Mouse (Mus musculus) spleen, adult 2 months (tissue): ENCODE measurements around the gene Tmem37. TPM values are rescaled to one million over a fixed set of nuclear protein-coding genes. Genes with fewer than 3 reads are reported as not detected.

Experiments used
- DNase-seq, 2 experiments: peaks; one replicate each; pipeline versions ENCODE4 v3.0.0 to v3.0.0-alpha.2; 2012 to 2021; ENCODE audit warnings: low spot score in 2 of 2, low read depth in 1 of 2
- H3K27ac ChIP-seq: fragments of 200-500 bp; 2 replicates; pipeline ENCODE4 v1.5.1; 2012; ENCODE audit warnings: low read length, inconsistent platforms; ENCODE audit not compliant: insufficient read depth
- H3K27me3 ChIP-seq: fragments of 200-500 bp; 2 replicates; pipeline ENCODE4 v1.6.1; 2012; ENCODE audit warnings: mild to moderate bottlenecking, moderate library complexity, low read length, inconsistent platforms; ENCODE audit not compliant: control insufficient read depth, insufficient read depth
- H3K36me3 ChIP-seq: fragments of 200-500 bp; 2 replicates; pipeline ENCODE4 v1.6.1; 2012; ENCODE audit warnings: mild to moderate bottlenecking, low read length, inconsistent platforms; ENCODE audit not compliant: control insufficient read depth, insufficient read depth
- H3K4me1 ChIP-seq: fragments of 200-500 bp; 2 replicates; pipeline ENCODE4 v1.6.1; 2011; ENCODE audit warnings: inconsistent platforms; ENCODE audit not compliant: control insufficient read depth, insufficient read depth, insufficient read length
- H3K4me3 ChIP-seq: fragments of 200-500 bp; 2 replicates; pipeline ENCODE4 v1.5.1; 2011; ENCODE audit warnings: mild to moderate bottlenecking, inconsistent platforms; ENCODE audit not compliant: insufficient read depth, insufficient read length; ENCODE audit errors: extremely low read depth
- CTCF ChIP-seq: fragments of 200-500 bp; IDR thresholded peaks from 2 replicates; pipeline ENCODE4 v1.5.1; 2011; ENCODE audit warnings: mild to moderate bottlenecking, inconsistent platforms; ENCODE audit not compliant: insufficient read depth, insufficient read length, insufficient replicate concordance; ENCODE audit errors: extremely low read depth
- POLR2A ChIP-seq: fragments of 200-500 bp; IDR thresholded peaks from 2 replicates; pipeline ENCODE4 v1.6.1; 2011; ENCODE audit warnings: low read depth, low read length, inconsistent platforms
- WGBS: fragments of 180-500 bp; shearing (Covaris S2); methylation state at CpG from one replicate; pipeline ENCODE4 v1.1.7; 2018; 5-methylcytosine and 5-hydroxymethylcytosine counted together
- polyA plus RNA-seq: library from polyadenylated mRNA; depleted of rRNA; stranded (reverse); fragments of >200 nt; gene quantifications from 2 replicates; pipeline ENCODE4 v1.2.3, GENCODE M21; 2012

The Tmem37 gene
- polyA plus RNA-seq, 1 experiment, result 17.3 TPM

DNA sequence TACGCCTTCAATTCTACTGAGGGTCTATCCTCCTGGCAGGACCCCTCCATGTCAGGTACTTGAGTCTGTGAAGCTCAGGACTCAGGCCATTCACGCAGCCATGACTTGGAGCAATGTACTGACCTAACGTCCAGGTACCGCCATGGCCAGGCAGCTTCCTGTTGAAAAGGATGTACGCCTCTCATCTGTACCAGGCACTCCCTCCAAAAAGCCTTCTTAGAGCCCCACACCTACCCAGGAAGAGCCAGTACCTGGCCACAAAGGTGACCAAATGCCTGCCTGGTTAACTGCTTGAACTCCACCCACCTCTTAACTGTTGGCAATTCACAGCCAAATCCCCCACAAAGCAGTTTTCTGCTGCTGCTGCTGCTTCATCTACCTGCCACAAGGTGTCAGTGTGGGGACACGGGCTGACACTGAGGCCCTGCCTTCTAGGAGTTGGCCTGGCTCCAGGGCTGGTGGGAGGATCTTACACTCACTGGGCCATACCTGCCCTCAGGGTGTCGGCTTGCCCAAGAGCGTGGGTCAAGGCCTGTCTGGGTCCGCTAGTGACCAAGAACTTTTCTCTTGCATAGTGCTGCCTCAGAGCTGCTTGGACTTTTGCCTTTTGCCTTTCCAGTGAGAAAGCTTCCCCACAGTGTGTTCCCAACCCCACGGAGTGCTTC lies 40.9 kb downstream of the Tmem37 start:
- Histone ChIP-seq H3K4me1 (no peaks in the 10 kb centered on the region), H3K4me3 (no peak overlapping the region), H3K27ac (no peak overlapping the region), H3K27me3 (no peaks in the 10 kb centered on the region), H3K36me3 (no peaks in the 10 kb centered on the region)
- TF ChIP-seq POLR2A (no peak), CTCF (peak; percentile 83; the same call in 1 of the 2 replicates)
- 38% methylated on average over 10 of the region's 10 CpGs for WGBS
- peak; percentile 31 to 34 for DNase-seq

- Histone ChIP-seq H3K4me3 (no peak overlapping the region), H3K27ac (no peak overlapping the region), H3K4me1 (no peaks in the 10 kb centered on the region), H3K36me3 (no peaks in the 10 kb centered on the region), H3K27me3 (no peaks in the 10 kb centered on the region)
- 83% methylated on average over 3 of the region's 3 CpGs for WGBS
- no peak for DNase-seq
- no peak for TF ChIP-seq POLR2A
- TF ChIP-seq CTCF, result no peak
Observed at GRCm38 (mm10) chr1:120030474-120030873, 43.4 kb downstream of the Tmem37 start.

GRCm38 (mm10) chr1:120027693-120028092 lies 46.2 kb downstream of the Tmem37 start:
- no peaks in the 10 kb centered on the region for H3K27me3 ChIP-seq
- no peaks in the 10 kb centered on the region for H3K4me1 ChIP-seq
- WGBS, result 51% methylated on average over 4 of the region's 4 CpGs
- no peak overlapping the region for H3K4me3 ChIP-seq
- DNase-seq, result no peak
- no peak overlapping the region for H3K27ac ChIP-seq
- H3K36me3 ChIP-seq, result no peaks in the 10 kb centered on the region
- TF ChIP-seq CTCF (no peak), POLR2A (no peak)

- DNase-seq, result no peak
- Histone ChIP-seq H3K36me3 (no peaks in the 10 kb centered on the region), H3K27ac (no peak overlapping the region), H3K27me3 (no peaks in the 10 kb centered on the region), H3K4me3 (no peak overlapping the region), H3K4me1 (no peaks in the 10 kb centered on the region)
- no peak for TF ChIP-seq CTCF
- no peak for TF ChIP-seq POLR2A
- WGBS, result 22% methylated on average over 2 of the region's 2 CpGs
Observed at GRCm38 (mm10) chr1:120025050-120025439, 48.8 kb downstream of the Tmem37 start.

DNA sequence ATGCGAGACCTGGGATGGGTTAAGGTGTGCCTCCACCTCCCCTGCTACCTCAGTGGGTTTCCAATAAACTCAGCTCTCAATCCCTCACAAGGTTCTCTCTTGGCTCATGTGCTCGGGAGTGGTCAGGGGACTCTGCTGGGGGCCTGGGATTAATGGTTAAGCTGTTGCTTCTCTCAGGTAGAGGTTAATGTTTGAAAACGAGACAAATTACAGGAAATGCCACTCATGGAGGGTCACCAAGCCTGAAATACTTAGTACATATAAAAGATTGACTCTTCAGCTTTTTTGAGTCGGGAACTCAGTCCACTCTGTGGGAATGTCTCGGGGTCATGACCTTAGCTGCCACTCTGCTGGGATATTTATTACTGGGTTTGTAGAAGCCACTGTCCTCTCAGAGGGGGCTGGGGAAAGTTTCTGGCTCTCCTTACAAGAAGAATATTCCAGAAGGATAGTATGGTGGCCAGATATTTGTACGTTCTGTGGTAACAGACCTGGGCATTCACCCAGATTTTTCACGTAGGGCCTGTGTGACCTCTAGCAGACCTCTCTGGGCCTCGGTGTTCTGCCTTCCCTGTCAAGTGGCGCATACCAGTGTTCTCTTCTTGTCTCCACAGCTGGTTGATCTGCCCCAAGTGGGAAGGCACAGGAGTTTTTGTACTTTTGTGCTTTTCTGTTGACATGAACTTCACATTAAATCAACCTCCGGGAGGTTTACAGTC lies 49.4 kb downstream of the Tmem37 start:
- 80% methylated on average over 10 of the region's 10 CpGs for WGBS
- no peak for DNase-seq
- no peak overlapping the region for H3K27ac ChIP-seq
- TF ChIP-seq POLR2A (no peak), CTCF (no peak)
- H3K4me3 ChIP-seq, result no peak overlapping the region
- H3K4me1 ChIP-seq, result no peaks in the 10 kb centered on the region
- no peaks in the 10 kb centered on the region for H3K36me3 ChIP-seq
- no peaks in the 10 kb centered on the region for H3K27me3 ChIP-seq

- Histone ChIP-seq H3K27me3 (no peaks in the 10 kb centered on the region), H3K36me3 (no peaks in the 10 kb centered on the region), H3K4me3 (no peak overlapping the region), H3K27ac (no peak overlapping the region), H3K4me1 (peaks cover 2% of the 10 kb centered on the region; the same call in 1 of the 2 replicates)
- TF ChIP-seq CTCF (no peak), POLR2A (no peak)
- 91% methylated on average over 17 of the region's 17 CpGs for WGBS
- no peak for DNase-seq
Observed at GRCm38 (mm10) chr1:120021951-120022350, 51.9 kb downstream of the Tmem37 start.

- no peak overlapping the region for H3K4me3 ChIP-seq
- H3K27ac ChIP-seq, result no peak overlapping the region
- DNase-seq, result no peak
- no peaks in the 10 kb centered on the region for H3K27me3 ChIP-seq
- WGBS, result 55% methylated on average over 7 of the region's 7 CpGs
- H3K4me1 ChIP-seq, result peaks cover 2% of the 10 kb centered on the region; the same call in 1 of the 2 replicates
- no peaks in the 10 kb centered on the region for H3K36me3 ChIP-seq
- TF ChIP-seq CTCF (no peak), POLR2A (no peak)
Observed at GRCm38 (mm10) chr1:120020322-120020897, 53.5 kb downstream of the Tmem37 start.
